Mouse (Mus musculus) ovary, postnatal 10 days (tissue): ENCODE data around the gene Trp53bp2.

ENCODE experiments used
- DNase-seq: peaks from one replicate; pipeline ENCODE4 v3.0.0; 2022; ENCODE audit warnings: low spot score

The Trp53bp2 gene

DNA sequence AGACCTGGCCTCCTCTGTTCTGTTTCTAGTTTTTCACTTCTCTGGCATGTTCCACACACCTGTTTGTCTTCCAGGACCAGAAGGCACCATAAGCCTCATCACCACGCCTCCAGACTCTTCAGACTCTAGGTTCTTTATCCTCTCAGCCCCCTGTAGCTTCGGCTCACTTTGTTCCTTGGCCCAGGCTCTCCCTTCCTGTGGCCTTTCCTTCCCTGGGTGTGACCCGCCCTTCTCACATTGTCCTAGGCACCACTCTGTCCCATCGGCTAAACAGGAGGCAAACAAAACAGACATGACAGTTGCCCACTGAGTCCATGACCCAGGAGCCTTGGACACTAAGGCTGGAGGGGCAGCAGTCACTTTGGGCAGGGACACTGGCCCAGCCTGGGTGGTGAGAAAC lies 91.3 kb downstream of the Trp53bp2 start:
- no peak for DNase-seq

DNA sequence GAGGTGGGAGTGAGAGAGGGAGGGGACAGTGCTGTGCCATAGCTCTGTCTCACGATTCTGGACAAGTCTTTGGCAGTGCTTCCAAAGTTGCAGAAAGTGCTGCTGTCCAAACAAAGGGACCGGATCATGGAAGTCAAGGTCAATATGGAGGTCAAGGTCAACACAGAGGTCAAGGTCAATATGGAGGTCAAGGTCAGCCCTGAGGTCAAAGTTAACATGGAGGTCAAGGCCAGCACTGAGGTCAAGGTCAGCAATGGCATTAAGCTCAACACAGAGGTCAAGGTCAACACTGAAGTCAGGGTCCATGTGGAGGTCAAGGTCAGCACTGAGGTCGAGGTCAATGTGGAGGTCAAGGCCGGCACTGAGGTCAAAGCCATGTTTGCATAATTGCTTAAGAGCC lies 91.9 kb downstream of the Trp53bp2 start:
- no peak for DNase-seq

GRCm38 (mm10) chr1:182501815-182502405 lies 92.9 kb downstream of the Trp53bp2 start:
- no peak for DNase-seq

DNA sequence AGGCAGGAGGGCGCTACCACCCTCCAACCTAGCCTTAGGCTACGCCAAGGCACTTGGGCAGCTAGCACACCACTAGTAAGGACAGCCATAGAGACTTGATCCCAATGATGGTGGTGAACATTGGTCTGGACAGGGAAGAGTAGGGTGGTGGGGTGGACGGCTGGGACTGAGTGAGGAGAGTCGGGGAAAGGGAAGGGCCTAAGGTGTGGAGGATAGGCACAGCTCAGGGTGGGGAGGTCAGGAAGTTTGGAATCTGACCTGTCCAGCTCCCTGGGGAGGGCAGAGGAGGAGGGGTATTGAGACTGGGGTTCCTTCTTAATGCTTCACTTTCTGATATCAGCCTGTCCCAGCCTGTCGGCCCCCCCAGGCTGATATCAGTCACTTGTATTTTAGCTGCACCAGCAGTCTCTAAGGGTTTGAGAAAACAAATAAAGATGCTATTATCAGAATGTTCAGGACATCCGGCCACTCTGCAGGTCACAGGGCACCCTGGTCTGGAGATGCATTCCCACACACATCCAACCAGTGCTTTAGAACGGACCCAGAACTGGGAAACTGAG lies 93.6 kb downstream of the Trp53bp2 start:
- no peak for DNase-seq

DNA sequence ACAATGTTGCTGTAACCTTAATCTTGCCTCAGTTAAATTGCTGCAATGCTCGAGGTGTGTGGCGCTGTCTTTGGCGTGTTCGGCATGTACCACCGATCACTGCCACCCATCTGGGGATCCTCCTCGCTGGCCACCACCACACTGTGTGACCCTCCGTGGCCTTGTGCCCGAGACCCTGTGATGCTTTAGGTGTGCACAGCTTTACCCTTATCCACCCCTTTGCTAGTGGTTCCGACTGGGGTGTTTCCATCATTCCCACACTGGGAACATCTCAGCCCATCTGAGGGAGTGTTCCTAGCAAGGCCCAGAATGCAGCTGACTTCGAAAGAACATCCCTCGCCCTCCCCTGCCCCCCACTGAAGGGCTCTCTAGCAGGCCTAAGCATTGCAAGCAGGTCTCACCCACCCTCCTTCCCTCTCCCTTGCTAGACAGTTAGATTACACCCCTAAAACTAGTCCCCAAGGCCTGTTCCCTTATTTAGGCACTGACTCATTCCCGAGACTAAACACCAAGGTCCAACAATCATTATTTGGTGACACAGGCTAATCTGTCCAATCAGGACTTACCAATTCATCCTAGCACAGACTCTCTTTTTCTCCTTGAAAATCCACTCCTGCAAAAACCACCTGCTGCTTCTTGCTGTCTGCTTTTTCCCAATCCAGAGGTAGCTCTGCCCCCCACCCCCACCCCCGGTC lies 94.4 kb downstream of the Trp53bp2 start:
- no peak for DNase-seq

DNA sequence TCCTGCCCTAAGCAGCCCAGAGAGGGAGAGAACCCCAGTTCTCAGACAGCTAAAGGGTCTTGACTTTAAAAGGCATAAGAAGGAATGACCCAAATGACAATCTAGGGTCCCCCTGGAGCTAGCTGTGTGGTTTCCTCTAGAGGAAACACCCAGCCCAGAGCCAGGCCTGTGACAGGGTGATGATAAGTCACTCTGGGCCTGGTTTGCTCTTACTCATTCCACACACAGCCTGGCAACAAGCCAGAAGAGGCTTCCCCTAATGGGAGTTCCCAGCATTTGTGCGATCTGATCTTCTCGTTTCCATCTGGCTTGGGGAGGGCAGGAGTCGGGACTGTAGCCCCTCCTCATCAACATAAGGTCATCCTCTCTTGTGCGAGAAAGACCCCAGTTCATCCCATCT lies 95.3 kb downstream of the Trp53bp2 start:
- DNase-seq, result no peak

GRCm38 (mm10) chr1:182505291-182505690 lies 96.3 kb downstream of the Trp53bp2 start:
- no peak for DNase-seq

- no peak for DNase-seq
Measured at GRCm38 (mm10) chr1:182506229-182506986, 97.4 kb downstream of the Trp53bp2 start.

DNA sequence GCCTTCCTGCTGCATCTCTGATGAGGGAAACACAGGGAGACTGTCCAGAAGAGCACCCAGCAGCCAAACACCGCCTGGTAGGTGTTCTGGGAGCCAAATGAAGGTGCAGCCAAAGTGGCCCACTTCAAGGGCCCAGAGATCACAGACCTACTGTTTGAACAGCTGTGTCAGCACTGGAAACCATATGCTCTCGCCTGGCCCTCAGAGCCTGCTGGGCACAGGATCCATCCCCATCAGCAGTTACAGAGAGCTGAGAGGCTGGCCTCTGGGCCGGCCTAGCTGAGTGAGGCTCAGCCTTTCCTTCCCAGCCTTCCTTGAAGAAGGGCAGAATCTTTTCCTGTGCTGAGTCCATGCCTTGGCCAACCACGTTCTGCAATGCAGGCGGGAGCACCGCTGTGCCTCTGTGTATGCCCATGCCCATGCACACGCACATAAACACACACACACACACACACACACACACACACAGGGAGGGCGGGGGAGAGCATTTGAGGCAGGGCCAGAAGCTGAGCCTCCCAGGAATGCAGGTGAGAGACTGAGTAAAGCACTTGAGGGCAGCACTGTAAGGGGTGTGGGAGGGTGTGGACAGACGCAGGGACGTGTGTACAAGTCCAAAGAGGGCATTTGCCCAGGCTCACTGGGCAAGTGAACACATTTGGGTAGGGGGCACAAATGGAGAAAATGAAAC lies 100.3 kb downstream of the Trp53bp2 start:
- no peak for DNase-seq

DNA sequence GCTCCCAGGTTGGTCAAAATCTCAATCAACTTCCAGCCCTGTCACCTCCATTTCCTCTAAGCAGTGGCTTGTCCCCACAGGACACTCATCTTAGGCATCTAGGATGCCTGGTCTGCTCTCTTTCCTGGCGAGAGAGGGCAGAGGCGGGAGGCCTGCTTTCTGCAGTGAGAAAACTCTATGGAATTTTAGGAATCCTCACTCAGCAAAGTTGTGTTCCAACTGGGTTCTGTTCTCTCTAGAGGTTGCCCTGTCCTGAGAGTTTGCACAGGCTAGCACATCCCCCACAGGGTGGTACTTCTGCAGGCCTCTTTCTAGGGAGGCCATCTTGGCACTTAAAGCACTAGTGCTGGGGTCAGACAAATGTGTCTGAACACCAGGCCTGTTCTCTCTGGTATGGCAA lies 102.1 kb downstream of the Trp53bp2 start:
- no peak for DNase-seq

DNA sequence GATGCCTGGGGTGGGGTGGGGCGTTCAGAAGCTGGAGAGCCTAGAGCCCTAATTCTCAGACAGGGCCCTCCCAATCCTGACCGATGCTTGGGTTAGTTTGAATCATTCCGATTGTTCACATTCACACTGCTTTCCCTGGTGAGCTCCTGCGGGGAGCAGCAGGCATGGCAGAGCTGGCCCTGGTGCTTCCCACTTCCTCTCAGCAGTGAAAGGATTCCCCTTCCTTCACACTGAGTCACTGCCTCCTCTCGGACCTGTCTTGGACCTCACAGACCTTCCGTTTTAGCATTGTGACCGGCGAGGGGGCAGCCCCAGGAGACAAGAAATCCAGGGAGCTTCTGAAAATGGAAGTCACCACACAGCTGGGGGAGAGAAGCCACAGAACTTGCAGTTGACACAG lies 102.8 kb downstream of the Trp53bp2 start:
- no peak for DNase-seq
